Mouse (Mus musculus): Measurements from ENCODE around the gene Mrpl16.

DNA sequence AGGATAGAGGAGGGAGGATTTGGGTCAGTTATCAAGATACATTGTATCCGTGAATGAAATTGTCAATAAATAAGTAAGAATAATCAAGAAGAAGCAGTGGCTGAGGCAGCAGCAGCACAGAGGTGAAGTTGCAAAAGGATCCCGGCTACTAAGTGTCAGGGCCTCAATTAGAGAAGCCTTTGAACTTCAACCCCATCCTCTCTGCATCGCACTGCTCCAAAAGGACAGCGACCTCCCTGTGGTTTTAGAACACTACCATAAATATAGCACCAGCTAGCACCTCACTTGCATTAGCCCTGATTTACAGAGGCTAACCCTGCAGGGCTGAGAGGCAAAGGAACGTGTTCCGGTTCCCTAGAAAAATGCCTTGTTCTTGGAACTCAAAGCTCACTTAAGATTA, 46.5 kb downstream of the Mrpl16 start:
- TF ChIP-seq CTCF (IDR thresholded peaks at IDR 0.05; ENCODE audit: low read depth), result no peak
- no peak for TF ChIP-seq EP300 (IDR thresholded peaks at IDR 0.05; ENCODE audit: low read depth)

Data from heart, postnatal 0 days (tissue).